Mouse (Mus musculus) intestine, postnatal 0 days (tissue): ENCODE measurements around the gene Trpv3. TPM values are rescaled to one million over a fixed set of nuclear protein-coding genes. Genes with fewer than 3 reads are reported as not detected.

Source experiments
- ATAC-seq: fragments of 200-750 bp; cut with Nextera tagmentation; 2 replicates; pipeline ENCODE4 v1.8.0; 2017; ENCODE audit warnings: mild to moderate bottlenecking, moderate TSS enrichment, moderate library complexity
- H3K27ac ChIP-seq: fragments of 300-500 bp; sonication (generic); 2 replicates; pipeline ENCODE4 v1.5.1; 2014; ENCODE audit warnings: mild to moderate bottlenecking, low read depth, low read length, moderate library complexity
- H3K27me3 ChIP-seq: fragments of 300-500 bp; sonication (generic); replicated peaks from 2 replicates; pipeline ENCODE4 v1.6.1; 2014; ENCODE audit warnings: low read length, mixed read lengths; ENCODE audit not compliant: control insufficient read depth, insufficient read depth
- H3K36me3 ChIP-seq: fragments of 300-500 bp; sonication (generic); 2 replicates; pipeline ENCODE4 v1.6.1; 2014; ENCODE audit warnings: mild to moderate bottlenecking, moderate library complexity; ENCODE audit not compliant: control insufficient read depth, insufficient read depth
- H3K4me1 ChIP-seq: fragments of 300-500 bp; sonication (generic); replicated peaks from 2 replicates; pipeline ENCODE4 v1.6.1; 2014; ENCODE audit warnings: antibody characterized with exemption, low read length, mixed read lengths; ENCODE audit not compliant: control insufficient read depth, insufficient read depth
- H3K4me2 ChIP-seq: fragments of 300-500 bp; sonication (generic); replicated peaks from 2 replicates; pipeline ENCODE4 v1.6.1; 2014; ENCODE audit warnings: low read depth, mild to moderate bottlenecking, moderate library complexity
- H3K4me3 ChIP-seq: fragments of 300-500 bp; sonication (generic); 2 replicates; pipeline ENCODE4 v1.5.1; 2014; ENCODE audit warnings: low read depth, low read length
- H3K9ac ChIP-seq: fragments of 300-500 bp; sonication (generic); 2 replicates; pipeline ENCODE4 v1.6.1; 2014; ENCODE audit warnings: mild to moderate bottlenecking, low read depth, low read length
- H3K9me3 ChIP-seq: fragments of 300-500 bp; sonication (generic); 2 replicates; pipeline ENCODE4 v1.6.1; 2016; ENCODE audit warnings: mixed run types; ENCODE audit not compliant: control insufficient read depth
- CTCF ChIP-seq: sonication (generic); IDR thresholded peaks from 2 replicates; pipeline ENCODE4 v1.5.1; 2016; ENCODE audit warnings: low read depth, mild to moderate bottlenecking, control low read depth, antibody characterized with exemption, moderate library complexity
- WGBS: fragments of 180-500 bp; shearing (Covaris S2); extraction: QIAGEN DNeasy Blood & Tissue Kit; methylation state at CpG from one replicate; pipeline ENCODE4 v1.1.7; 2014; 5-methylcytosine and 5-hydroxymethylcytosine counted together
- polyA plus RNA-seq: library from polyadenylated mRNA; unstranded; fragments of >200 nt; fragmentation: Nextera tagmentation; extraction: Ambion mirVana; gene quantifications from 2 replicates; pipeline ENCODE4 v1.2.1, GENCODE M21; 2015

The Trpv3 gene
- polyA plus RNA-seq, 1 experiment from 2014 or later, result 0.16 TPM

GRCm38 (mm10) chr11:73242777-73243176 lies 24.4 kb upstream of the Trpv3 start:
- H3K36me3 ChIP-seq, result no peaks in the 10 kb centered on the region
- H3K27ac ChIP-seq, result peak overlapping the region; percentile 71; the same call in 1 of the 2 replicates
- ATAC-seq, result peak; percentile 84
- H3K4me3 ChIP-seq, result no peak overlapping the region
- H3K27me3 ChIP-seq, result no peaks in the 10 kb centered on the region
- H3K4me1 ChIP-seq, result peaks cover 5% of the 10 kb centered on the region; the same call in 1 of the 2 replicates
- WGBS, result 59% methylated on average over 4 of the region's 4 CpGs
- TF ChIP-seq CTCF, result no peak
- H3K9me3 ChIP-seq, result no peaks in the 10 kb centered on the region
- H3K4me2 ChIP-seq, result no peak overlapping the region
- H3K9ac ChIP-seq, result no peak overlapping the region

- Histone ChIP-seq H3K9me3 (no peaks in the 10 kb centered on the region), H3K4me2 (no peak overlapping the region), H3K4me1 (no peaks in the 10 kb centered on the region), H3K9ac (no peak overlapping the region), H3K36me3 (no peaks in the 10 kb centered on the region), H3K27ac (no peak overlapping the region), H3K27me3 (no peaks in the 10 kb centered on the region), H3K4me3 (no peak overlapping the region)
- 51% methylated on average over 4 of the region's 4 CpGs for WGBS
- TF ChIP-seq CTCF, result no peak
- ATAC-seq, result no peak
Measured at GRCm38 (mm10) chr11:73257362-73257945, 9.7 kb upstream of the Trpv3 start.

GRCm38 (mm10) chr11:73258664-73259063 lies 8.5 kb upstream of the Trpv3 start:
- Histone ChIP-seq H3K9ac (no peak overlapping the region), H3K4me2 (no peak overlapping the region), H3K36me3 (no peaks in the 10 kb centered on the region), H3K27ac (no peak overlapping the region), H3K9me3 (no peaks in the 10 kb centered on the region), H3K27me3 (no peaks in the 10 kb centered on the region), H3K4me1 (no peaks in the 10 kb centered on the region), H3K4me3 (no peak overlapping the region)
- no peak for ATAC-seq
- TF ChIP-seq CTCF, result no peak

- Histone ChIP-seq H3K36me3 (no peaks in the 10 kb centered on the region), H3K4me2 (no peak overlapping the region), H3K4me1 (no peaks in the 10 kb centered on the region), H3K9ac (no peak overlapping the region), H3K27ac (no peak overlapping the region), H3K9me3 (no peaks in the 10 kb centered on the region), H3K4me3 (no peak overlapping the region), H3K27me3 (no peaks in the 10 kb centered on the region)
- ATAC-seq, result no peak
- 78% methylated on average over 3 of the region's 3 CpGs for WGBS
- no peak for TF ChIP-seq CTCF
Measured at GRCm38 (mm10) chr11:73260457-73260856, 6.7 kb upstream of the Trpv3 start.

- no peak for TF ChIP-seq CTCF
- no peak for ATAC-seq
- H3K9me3 ChIP-seq, result no peaks in the 10 kb centered on the region
Measured at GRCm38 (mm10) chr11:73261385-73261784, 5.8 kb upstream of the Trpv3 start.

GRCm38 (mm10) chr11:73274821-73275220 lies 7.6 kb downstream of the Trpv3 start:
- H3K27me3 ChIP-seq, result no peaks in the 10 kb centered on the region; the same call in 1 of the 2 replicates
- no peaks in the 10 kb centered on the region for H3K9me3 ChIP-seq
- no peak overlapping the region for H3K4me3 ChIP-seq
- H3K9ac ChIP-seq, result no peak overlapping the region
- H3K27ac ChIP-seq, result no peak overlapping the region
- H3K4me2 ChIP-seq, result no peak overlapping the region
- no peak for ATAC-seq
- H3K36me3 ChIP-seq, result no peaks in the 10 kb centered on the region
- 25% methylated on average over 2 of the region's 2 CpGs for WGBS
- no peak for TF ChIP-seq CTCF
- H3K4me1 ChIP-seq, result no peaks in the 10 kb centered on the region

More at GRCm38 (mm10) chr11:73261385-73261784, 5.8 kb upstream of the Trpv3 start:
- WGBS, result 65% methylated on average over 1 of the region's 1 CpGs
- Histone ChIP-seq H3K27ac (no peak overlapping the region), H3K36me3 (no peaks in the 10 kb centered on the region), H3K27me3 (no peaks in the 10 kb centered on the region), H3K4me1 (no peaks in the 10 kb centered on the region), H3K9ac (no peak overlapping the region), H3K4me2 (no peak overlapping the region), H3K4me3 (no peak overlapping the region)
